Mouse (Mus musculus) myocyte (in vitro differentiated cells): ENCODE data around the gene Lekr1. TPM values are rescaled to one million over a fixed set of nuclear protein-coding genes. Genes with fewer than 3 reads are reported as not detected.

ENCODE experiments used
- H3K27me3 ChIP-seq: one replicate; pipeline ENCODE4 v1.6.1; 2011; ENCODE audit not compliant: control insufficient read depth, insufficient read depth, insufficient read length
- H3K36me3 ChIP-seq: one replicate; pipeline ENCODE4 v1.6.1; 2011; ENCODE audit not compliant: control insufficient read depth, insufficient read depth
- H3K4me2 ChIP-seq: one replicate; pipeline ENCODE4 v1.6.1; 2011; ENCODE audit warnings: low read depth, control low read depth
- H3K4me3 ChIP-seq: one replicate; pipeline ENCODE4 v1.5.1; 2011; ENCODE audit warnings: mild to moderate bottlenecking, control low read depth, moderate library complexity
- H3K79me2 ChIP-seq: one replicate; pipeline ENCODE4 v1.6.1; 2011; ENCODE audit not compliant: control insufficient read depth, insufficient read depth
- H3ac ChIP-seq: one replicate; pipeline ENCODE4 v1.6.1; 2011; ENCODE audit not compliant: control insufficient read depth, insufficient read length
- CEBPB ChIP-seq: IDR thresholded peaks from 2 replicates; pipeline ENCODE4 v1.6.1; 2011; ENCODE audit warnings: mild to moderate bottlenecking, moderate library complexity; ENCODE audit not compliant: poor library complexity, insufficient read depth, severe bottlenecking
- E2F4 ChIP-seq: IDR thresholded peaks from one replicate; pipeline ENCODE4 v1.6.1; 2011; ENCODE audit warnings: mild to moderate bottlenecking, control low read depth, moderate library complexity; ENCODE audit not compliant: insufficient read depth
- MAX ChIP-seq: IDR thresholded peaks from one replicate; pipeline ENCODE4 v1.6.1; 2011; ENCODE audit warnings: low read depth, mild to moderate bottlenecking, control low read depth
- MYOD1 ChIP-seq, 3 experiments: IDR thresholded peaks; one replicate each; pipeline ENCODE4 v1.6.1; 2011; ENCODE audit warnings: control low read depth in 2 of 3, low read depth in 2 of 3, mild to moderate bottlenecking in 2 of 3, moderate library complexity in 1 of 3; ENCODE audit not compliant: insufficient read length in 2 of 3, control insufficient read depth in 1 of 3
- MYOG ChIP-seq, 3 experiments: IDR thresholded peaks; one replicate each; pipeline ENCODE4 v1.6.1; 2011; ENCODE audit warnings: control low read depth in 2 of 3, low read depth in 2 of 3, mild to moderate bottlenecking in 2 of 3; ENCODE audit not compliant: insufficient read length in 2 of 3, control insufficient read depth in 1 of 3, insufficient read depth in 1 of 3
- POLR2A ChIP-seq: IDR thresholded peaks from one replicate; pipeline ENCODE4 v1.6.1; 2011; ENCODE audit warnings: low read depth, mild to moderate bottlenecking, control low read depth, moderate library complexity; ENCODE audit not compliant: insufficient read length
- POLR2AphosphoS2 ChIP-seq: IDR thresholded peaks from one replicate; pipeline ENCODE4 v1.6.1; 2011; ENCODE audit warnings: low read depth, control low read depth; ENCODE audit not compliant: insufficient read length
- REST ChIP-seq: IDR thresholded peaks from one replicate; pipeline ENCODE4 v1.6.1; 2011; ENCODE audit warnings: mild to moderate bottlenecking, control low read depth, moderate library complexity; ENCODE audit not compliant: insufficient read depth, insufficient read length
- SRF ChIP-seq: IDR thresholded peaks from one replicate; pipeline ENCODE4 v1.6.1; 2011; ENCODE audit warnings: low read depth; ENCODE audit not compliant: control insufficient read depth, insufficient read length
- TCF12 ChIP-seq: IDR thresholded peaks from one replicate; pipeline ENCODE4 v1.6.1; 2011; ENCODE audit warnings: mild to moderate bottlenecking, control low read depth; ENCODE audit not compliant: poor library complexity, insufficient read depth, severe bottlenecking
- TCF3 ChIP-seq: IDR thresholded peaks from one replicate; pipeline ENCODE4 v1.6.1; 2011; ENCODE audit warnings: low read depth, control low read depth; ENCODE audit not compliant: insufficient read length
- USF1 ChIP-seq: IDR thresholded peaks from one replicate; pipeline ENCODE4 v1.6.1; 2011; ENCODE audit warnings: low read depth, mild to moderate bottlenecking, control low read depth, moderate library complexity
- polyA plus RNA-seq: library from polyadenylated mRNA; unstranded; fragments of >200 nt; fragmentation: generic; extraction: Trizol; gene quantifications from one replicate; pipeline ENCODE4 v1.2.1, GENCODE M21; 2012; ENCODE audit warnings: missing spikeins

The Lekr1 gene
- polyA plus RNA-seq, 1 experiment, result 0.65 TPM

- no peaks in the 10 kb centered on the region for H3K27me3 ChIP-seq
- no peak overlapping the region for H3K4me3 ChIP-seq
- H3ac ChIP-seq, result no peak overlapping the region
- H3K79me2 ChIP-seq, result no peaks in the 10 kb centered on the region
- peak overlapping the region; percentile 63 for H3K4me2 ChIP-seq
- TF ChIP-seq POLR2A, result no peak
- TF ChIP-seq TCF3, result no peak
- no peak for TF ChIP-seq E2F4
- TF ChIP-seq POLR2AphosphoS2, result no peak
- TF ChIP-seq MAX, result no peak
- no peak for TF ChIP-seq CEBPB
- no peak for TF ChIP-seq USF1
- TF ChIP-seq MYOG (IDR thresholded peaks at IDR 0.05; ENCODE audit: control insufficient read depth in 1 of 3, insufficient read depth in 1 of 3, insufficient read length in 2 of 3, low read depth in 2 of 3), result no peak
- TF ChIP-seq MYOD1 (IDR thresholded peaks at IDR 0.05; ENCODE audit: control insufficient read depth in 1 of 3, insufficient read length in 2 of 3, low read depth in 2 of 3), result no peak
- TF ChIP-seq REST, result no peak
- no peak for TF ChIP-seq TCF12
- no peak for TF ChIP-seq SRF
- H3K36me3 ChIP-seq, result no peaks in the 10 kb centered on the region
Measured at GRCm38 (mm10) chr3:65843185-65843552, 177.1 kb downstream of the Lekr1 start.

GRCm38 (mm10) chr3:65844302-65844701 lies 178.3 kb downstream of the Lekr1 start:
- no peak for TF ChIP-seq POLR2A
- no peak for TF ChIP-seq TCF12
- TF ChIP-seq REST, result no peak
- no peak for TF ChIP-seq MYOD1 (IDR thresholded peaks at IDR 0.05; ENCODE audit: control insufficient read depth in 1 of 3, insufficient read length in 2 of 3, low read depth in 2 of 3)
- TF ChIP-seq TCF3, result no peak
- TF ChIP-seq MAX, result no peak
- TF ChIP-seq USF1, result no peak
- no peak for TF ChIP-seq SRF
- TF ChIP-seq POLR2AphosphoS2, result no peak
- no peak for TF ChIP-seq CEBPB
- no peak for TF ChIP-seq MYOG (IDR thresholded peaks at IDR 0.05; ENCODE audit: control insufficient read depth in 1 of 3, insufficient read depth in 1 of 3, insufficient read length in 2 of 3, low read depth in 2 of 3)
- no peak for TF ChIP-seq E2F4
- no peak overlapping the region for H3ac ChIP-seq
- no peak overlapping the region for H3K4me3 ChIP-seq

GRCm38 (mm10) chr3:65844851-65845552 lies 179.0 kb downstream of the Lekr1 start:
- no peak for TF ChIP-seq TCF3
- no peak for TF ChIP-seq SRF
- no peak for TF ChIP-seq POLR2A
- TF ChIP-seq REST, result no peak
- TF ChIP-seq MYOG (IDR thresholded peaks at IDR 0.05; ENCODE audit: control insufficient read depth in 1 of 3, insufficient read depth in 1 of 3, insufficient read length in 2 of 3, low read depth in 2 of 3), result no peak
- no peak for TF ChIP-seq E2F4
- TF ChIP-seq USF1, result no peak
- TF ChIP-seq TCF12, result no peak
- TF ChIP-seq MYOD1 (IDR thresholded peaks at IDR 0.05; ENCODE audit: control insufficient read depth in 1 of 3, insufficient read length in 2 of 3, low read depth in 2 of 3), result no peak
- TF ChIP-seq POLR2AphosphoS2, result no peak
- TF ChIP-seq MAX, result no peak
- no peak for TF ChIP-seq CEBPB
- Histone ChIP-seq H3K4me3 (no peak overlapping the region), H3K27me3 (no peaks in the 10 kb centered on the region), H3ac (no peak overlapping the region), H3K79me2 (no peaks in the 10 kb centered on the region), H3K36me3 (no peaks in the 10 kb centered on the region), H3K4me2 (peak overlapping the region; percentile 63)

More at GRCm38 (mm10) chr3:65844302-65844701, 178.3 kb downstream of the Lekr1 start:
- no peaks in the 10 kb centered on the region for H3K27me3 ChIP-seq
- H3K36me3 ChIP-seq, result no peaks in the 10 kb centered on the region
- H3K79me2 ChIP-seq, result no peaks in the 10 kb centered on the region
- peak overlapping the region; percentile 63 for H3K4me2 ChIP-seq

- Histone ChIP-seq H3ac (no peak overlapping the region), H3K79me2 (no peaks in the 10 kb centered on the region), H3K36me3 (no peaks in the 10 kb centered on the region), H3K27me3 (no peaks in the 10 kb centered on the region), H3K4me2 (no peak overlapping the region), H3K4me3 (no peak overlapping the region)
- TF ChIP-seq MAX, result no peak
- TF ChIP-seq USF1, result no peak
- no peak for TF ChIP-seq MYOD1 (IDR thresholded peaks at IDR 0.05; ENCODE audit: control insufficient read depth in 1 of 3, insufficient read length in 2 of 3, low read depth in 2 of 3)
- TF ChIP-seq REST, result no peak
- no peak for TF ChIP-seq E2F4
- no peak for TF ChIP-seq TCF3
Measured at GRCm38 (mm10) chr3:65847158-65847787, 181.2 kb downstream of the Lekr1 start.
